Mouse (Mus musculus) limb, embryonic 12.5 days (tissue): ENCODE data around the gene Odf4. TPM values are rescaled to one million over a fixed set of nuclear protein-coding genes. Genes with fewer than 3 reads are reported as not detected.
"Not testable (repeated sequence)": the region's sequence is repeated elsewhere in the genome, so short reads cannot be mapped to it uniquely, and the experiment has no call there.

ENCODE experiments used
- ATAC-seq: fragments of 200-750 bp; cut with Nextera tagmentation; 2 replicates; pipeline ENCODE4 v1.8.0; 2017; ENCODE audit warnings: low read depth, moderate TSS enrichment; ENCODE audit not compliant: insufficient number of reproducible peaks, insufficient read depth, low FRiP score, low TSS enrichment
- H3K27ac ChIP-seq: fragments of 300-500 bp; sonication (generic); 2 replicates; pipeline ENCODE4 v1.5.1; 2016; ENCODE audit warnings: mild to moderate bottlenecking, moderate library complexity
- H3K27me3 ChIP-seq: fragments of 300-500 bp; sonication (generic); 2 replicates; pipeline ENCODE4 v1.6.1; 2016; ENCODE audit warnings: mild to moderate bottlenecking, moderate library complexity
- H3K36me3 ChIP-seq: fragments of 300-500 bp; sonication (generic); 2 replicates; pipeline ENCODE4 v1.6.1; 2016; ENCODE audit warnings: mild to moderate bottlenecking, moderate library complexity
- H3K4me1 ChIP-seq: fragments of 300-500 bp; sonication (generic); replicated peaks from 2 replicates; pipeline ENCODE4 v1.6.1; 2016
- H3K4me2 ChIP-seq: fragments of 300-500 bp; sonication (generic); 2 replicates; pipeline ENCODE4 v1.6.1; 2016; ENCODE audit warnings: mild to moderate bottlenecking, moderate library complexity
- H3K4me3 ChIP-seq: fragments of 300-500 bp; sonication (generic); replicated peaks from 2 replicates; pipeline ENCODE4 v1.5.1; 2016; ENCODE audit warnings: mild to moderate bottlenecking
- H3K9ac ChIP-seq: fragments of 300-500 bp; sonication (generic); replicated peaks from 2 replicates; pipeline ENCODE4 v1.6.1; 2016; ENCODE audit warnings: mild to moderate bottlenecking, moderate library complexity
- H3K9me3 ChIP-seq: fragments of 300-500 bp; sonication (generic); 2 replicates; pipeline ENCODE4 v1.6.1; 2016; ENCODE audit warnings: mild to moderate bottlenecking, moderate library complexity
- WGBS: fragments of 180-500 bp; shearing (Covaris S2); methylation state at CpG from one replicate; pipeline ENCODE4 v1.1.7; 2016; 5-methylcytosine and 5-hydroxymethylcytosine counted together
- polyA plus RNA-seq: library from polyadenylated mRNA; unstranded; fragments of >200 nt; fragmentation: Nextera tagmentation; extraction: Ambion mirVana; gene quantifications from 2 replicates; pipeline ENCODE4 v1.2.1, GENCODE M21; 2016

Gene Odf4
- polyA plus RNA-seq, 1 experiment from 2014 or later = not detected

DNA sequence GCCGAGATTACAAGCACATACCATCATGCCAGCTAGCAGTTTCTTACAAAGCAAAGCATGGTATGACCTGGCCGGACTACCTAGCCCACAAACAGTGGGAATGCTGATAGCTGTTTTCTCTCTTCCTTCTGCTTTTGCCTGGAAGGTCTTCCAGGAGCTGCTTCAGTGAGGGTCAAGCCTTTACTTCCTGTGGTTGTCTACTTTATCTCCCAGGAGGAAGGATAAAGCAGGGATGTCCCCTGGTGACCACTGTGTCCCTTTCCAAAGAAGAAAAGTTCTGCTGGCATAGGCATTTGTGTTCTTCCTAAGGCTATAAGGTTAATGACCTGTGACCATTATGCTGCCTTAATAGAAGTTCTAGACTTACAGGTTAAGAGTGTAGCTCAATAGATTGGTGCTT is 36.5 kb upstream of the Odf4 start:
- Histone ChIP-seq H3K9ac (no peak overlapping the region), H3K4me1 (peaks cover 10% of the 10 kb centered on the region), H3K36me3 (no peaks in the 10 kb centered on the region), H3K27ac (no peak overlapping the region), H3K4me3 (no peak overlapping the region), H3K9me3 (no peaks in the 10 kb centered on the region), H3K4me2 (no peak overlapping the region), H3K27me3 (no peaks in the 10 kb centered on the region)
- no peak for ATAC-seq
- WGBS = 82% methylated on average over 2 of the region's 2 CpGs

DNA sequence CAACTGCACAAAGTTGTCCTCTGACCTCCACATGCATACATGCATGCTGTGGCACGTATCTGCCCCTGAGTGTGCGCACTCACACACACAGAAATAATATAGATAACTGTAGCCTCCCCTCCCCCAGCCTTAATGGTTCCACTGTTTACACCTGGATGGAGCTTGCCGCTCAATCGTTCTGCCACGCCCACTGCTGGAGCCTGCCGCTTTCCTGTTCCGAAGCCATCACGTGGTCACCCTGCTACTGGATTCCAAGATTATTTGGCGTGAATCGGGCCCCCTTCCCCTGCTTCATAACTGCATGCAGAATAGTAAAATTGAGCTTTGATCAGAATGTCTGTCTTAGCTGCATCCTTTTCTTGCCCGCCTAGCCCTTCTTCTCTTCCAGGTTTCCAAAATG is 35.3 kb upstream of the Odf4 start:
- H3K4me3 ChIP-seq, ATAC-seq, H3K9me3 ChIP-seq, H3K27ac ChIP-seq, H3K27me3 ChIP-seq, H3K4me1 ChIP-seq, H3K9ac ChIP-seq, H3K36me3 ChIP-seq: not testable (repeated sequence)
- 18% methylated on average over 11 of the region's 11 CpGs for WGBS
- 0 out of 2 replicates have a peak overlapping the region, but pooled peaks have one; percentile 6 for H3K4me2 ChIP-seq

DNA sequence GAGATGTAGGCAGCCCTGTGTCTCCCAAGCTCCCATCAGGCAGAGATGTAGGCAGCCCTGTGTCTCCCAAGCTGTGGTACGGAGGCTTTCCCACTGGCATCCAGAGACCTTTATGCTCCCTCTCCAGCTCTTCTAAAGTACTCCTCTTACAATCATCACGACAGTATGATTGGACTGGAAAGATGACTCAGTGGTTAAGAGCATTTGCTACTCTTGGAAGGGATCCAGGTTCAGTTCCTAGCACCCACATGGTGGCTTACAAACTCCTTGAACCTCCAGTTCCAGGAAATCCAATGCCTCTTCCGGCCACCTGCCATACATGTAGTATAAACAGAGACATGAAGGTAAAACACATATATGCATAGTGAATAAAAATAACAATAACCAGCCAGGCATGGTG is 34.7 kb upstream of the Odf4 start:
- Histone ChIP-seq H3K4me1 (peaks cover 8% of the 10 kb centered on the region), H3K9ac (no peak overlapping the region), H3K27me3 (peaks cover 6% of the 10 kb centered on the region; the same call in 1 of the 2 replicates), H3K4me3 (no peak overlapping the region), H3K36me3 (no peaks in the 10 kb centered on the region), H3K4me2 (no peak overlapping the region), H3K9me3 (no peaks in the 10 kb centered on the region), H3K27ac (no peak overlapping the region)
- 78% methylated on average over 3 of the region's 3 CpGs for WGBS
- ATAC-seq = no peak

DNA sequence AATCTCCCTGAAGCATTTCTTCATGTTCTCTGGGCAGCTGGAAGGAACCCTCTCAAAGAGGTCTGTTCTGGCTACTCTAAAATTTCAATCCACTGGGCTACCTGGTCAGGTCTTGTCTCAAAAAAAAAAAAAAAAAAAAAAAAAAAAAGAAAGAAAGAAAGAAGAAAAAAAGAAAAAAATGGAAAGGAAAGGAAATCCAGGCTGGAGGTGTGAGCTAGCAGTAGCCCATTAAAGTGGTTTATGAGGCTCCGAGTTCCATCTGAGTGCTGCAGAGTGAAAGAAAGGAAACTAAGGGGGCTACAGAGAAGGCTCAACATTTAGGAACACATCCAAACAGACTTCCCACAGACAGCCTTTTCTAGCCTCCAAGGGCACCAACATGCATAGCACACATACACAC is 31.1 kb upstream of the Odf4 start:
- Histone ChIP-seq H3K4me1 (peaks cover 22% of the 10 kb centered on the region), H3K9me3 (no peaks in the 10 kb centered on the region), H3K36me3 (no peaks in the 10 kb centered on the region), H3K27me3 (peaks cover 42% of the 10 kb centered on the region), H3K4me3 (no peak overlapping the region), H3K4me2 (no peak overlapping the region), H3K9ac (no peak overlapping the region), H3K27ac (no peak overlapping the region)
- no peak for ATAC-seq
- WGBS = 41% methylated on average over 1 of the region's 1 CpGs

DNA sequence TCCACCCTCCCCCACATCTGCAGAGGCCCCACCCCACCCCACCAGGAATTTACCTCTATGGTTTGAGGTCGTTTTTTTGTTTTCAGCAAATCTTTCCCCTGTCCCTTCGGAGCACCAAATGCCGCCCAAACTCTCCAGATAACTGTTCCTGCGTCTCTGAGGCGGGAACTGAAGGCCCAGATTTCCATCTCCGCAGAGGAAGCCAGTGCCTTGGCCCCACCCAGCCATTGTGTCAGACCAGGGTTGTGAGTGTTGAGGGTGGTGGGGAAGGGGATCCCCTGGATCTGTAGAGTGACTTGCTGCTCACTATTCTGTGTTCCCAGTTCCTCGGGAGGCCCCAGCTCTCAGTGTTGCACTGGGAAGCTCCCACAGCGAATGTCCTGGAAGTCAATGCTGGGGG is 30.4 kb upstream of the Odf4 start, which contains the start of gene Arhgef15:
Arhgef15 (minus strand) TSS at position 173 of the 400 bp plus-strand sequence.
- Histone ChIP-seq H3K4me2 (peak within 1 kb of the TSS; percentile 27), H3K36me3 (no peaks in the 10 kb centered on the region), H3K9ac (peak within 1 kb of the TSS; percentile 37; the same call in 1 of the 2 replicates), H3K27ac (no peak within 1 kb of the TSS), H3K27me3 (peaks cover 48% of the 10 kb centered on the region), H3K4me1 (peaks cover 22% of the 10 kb centered on the region), H3K4me3 (0 out of 2 replicates have a peak within 1 kb of the TSS, but pooled peaks have one; percentile 15), H3K9me3 (no peaks in the 10 kb centered on the region)
- 41% methylated on average over 8 of the region's 8 CpGs for WGBS
- ATAC-seq = no peak

DNA sequence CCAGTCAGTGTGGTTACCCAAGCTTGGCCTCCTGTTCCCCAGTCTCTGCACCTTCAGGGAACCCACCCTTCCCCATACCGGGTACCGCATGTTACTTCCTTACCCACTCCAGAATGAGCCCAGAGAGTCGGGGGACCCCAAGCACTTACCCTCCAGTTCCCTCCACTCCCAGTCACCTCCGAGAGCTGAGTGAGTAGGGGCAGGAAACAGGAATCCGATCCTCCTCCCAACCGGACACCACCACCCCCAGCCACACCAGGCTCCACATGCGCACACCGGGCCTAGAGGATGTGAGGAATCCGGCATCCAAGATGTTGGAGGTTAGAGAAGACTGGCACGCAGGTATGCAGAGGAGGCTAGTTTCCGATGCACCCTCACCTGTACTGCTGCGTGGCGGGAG is 29.8 kb upstream of the Odf4 start:
- WGBS = 29% methylated on average over 13 of the region's 13 CpGs
- peaks cover 53% of the 10 kb centered on the region for H3K27me3 ChIP-seq
- no peak for ATAC-seq
- 0 out of 2 replicates have a peak overlapping the region, but pooled peaks have one; percentile 15 for H3K4me3 ChIP-seq
- H3K4me2 ChIP-seq = peak overlapping the region; percentile 27
- peaks cover 22% of the 10 kb centered on the region for H3K4me1 ChIP-seq
- no peaks in the 10 kb centered on the region for H3K9me3 ChIP-seq
- peak overlapping the region; percentile 37; the same call in 1 of the 2 replicates for H3K9ac ChIP-seq
- H3K36me3 ChIP-seq = no peaks in the 10 kb centered on the region
- H3K27ac ChIP-seq = no peak overlapping the region

DNA sequence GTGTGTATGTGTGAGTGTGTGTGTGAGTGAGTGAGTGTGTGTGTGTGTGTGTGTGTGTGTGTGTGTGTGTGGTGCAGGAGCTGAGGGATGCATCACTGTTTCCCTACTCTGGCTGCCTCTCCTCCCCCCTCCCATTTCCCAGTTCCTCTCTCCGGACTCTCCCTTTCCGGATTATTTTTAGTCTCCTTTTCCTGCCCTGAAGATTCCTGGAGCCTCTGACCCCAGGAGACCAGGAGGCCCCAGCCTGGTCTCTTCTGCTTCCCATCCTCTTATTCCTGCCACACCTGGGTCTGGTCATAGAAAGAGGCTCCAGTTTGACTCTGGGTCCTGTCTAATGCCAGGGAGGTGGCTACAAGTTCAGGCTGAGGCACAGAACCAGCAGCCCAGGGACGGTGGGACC is 29.2 kb upstream of the Odf4 start:
- Histone ChIP-seq H3K4me2 (peak overlapping the region; percentile 27; the same call in 1 of the 2 replicates), H3K9ac (no peak overlapping the region), H3K27me3 (peaks cover 59% of the 10 kb centered on the region), H3K27ac (no peak overlapping the region), H3K9me3 (no peaks in the 10 kb centered on the region), H3K36me3 (no peaks in the 10 kb centered on the region), H3K4me1 (peaks cover 22% of the 10 kb centered on the region), H3K4me3 (0 out of 2 replicates have a peak overlapping the region, but pooled peaks have one; percentile 15)
- 60% methylated on average over 3 of the region's 3 CpGs for WGBS
- no peak for ATAC-seq

DNA sequence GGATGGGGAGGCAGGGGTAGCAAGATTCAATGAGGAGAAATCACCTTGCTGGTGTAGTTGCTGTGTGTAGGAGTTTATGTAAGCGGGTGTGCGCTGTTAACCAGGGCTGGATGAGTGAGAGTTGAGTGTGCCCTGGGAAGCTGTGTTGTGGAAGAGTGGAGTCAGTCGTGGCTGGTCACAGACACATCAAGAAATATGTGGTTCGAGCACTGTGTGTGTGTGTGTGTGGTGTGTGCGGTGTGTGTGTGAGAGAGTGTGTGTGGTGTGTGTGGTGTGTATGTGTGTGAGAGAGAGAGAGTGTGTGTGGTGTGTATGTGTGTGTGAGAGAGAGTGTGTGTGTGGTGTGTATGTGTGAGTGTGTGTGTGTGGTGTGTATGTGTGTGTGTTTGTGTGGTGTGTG is 28.6 kb upstream of the Odf4 start:
- Histone ChIP-seq H3K9ac (0 out of 2 replicates have a peak overlapping the region, but pooled peaks have one; percentile 58), H3K36me3 (no peaks in the 10 kb centered on the region), H3K27me3 (peaks cover 63% of the 10 kb centered on the region), H3K4me2 (peak overlapping the region; percentile 65), H3K4me3 (peak overlapping the region; percentile 38; the same call in 1 of the 2 replicates), H3K9me3 (no peaks in the 10 kb centered on the region), H3K4me1 (peaks cover 22% of the 10 kb centered on the region), H3K27ac (no peak overlapping the region)
- ATAC-seq = no peak
- WGBS = 72% methylated on average over 5 of the region's 5 CpGs

DNA sequence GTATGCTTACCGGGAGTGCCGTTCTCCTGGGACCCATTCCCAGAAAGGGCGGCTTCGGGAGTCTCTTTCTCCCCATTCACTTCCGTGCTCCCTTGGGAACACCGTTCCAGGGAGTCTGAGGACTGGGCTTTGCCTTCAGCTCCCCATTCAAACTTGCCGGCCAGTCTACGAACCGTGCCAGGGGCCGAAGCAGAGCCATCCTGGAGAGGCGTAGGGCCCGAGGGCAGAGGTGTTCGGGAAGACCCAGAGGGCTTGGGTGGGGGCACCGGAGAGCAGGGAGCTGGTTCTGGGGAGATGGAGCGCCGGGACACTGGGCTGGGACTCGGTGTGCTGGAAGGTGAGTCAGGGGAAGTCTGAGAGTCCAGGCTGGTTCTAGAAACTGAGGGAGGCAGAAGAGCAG is 27.5 kb upstream of the Odf4 start:
- Histone ChIP-seq H3K9me3 (no peaks in the 10 kb centered on the region), H3K36me3 (no peaks in the 10 kb centered on the region), H3K27me3 (peaks cover 68% of the 10 kb centered on the region), H3K4me2 (peak overlapping the region; percentile 65), H3K4me3 (peak overlapping the region; percentile 38), H3K4me1 (peaks cover 22% of the 10 kb centered on the region), H3K27ac (no peak overlapping the region), H3K9ac (peak overlapping the region; percentile 58)
- ATAC-seq = no peak
- 1% methylated on average over 17 of the region's 17 CpGs for WGBS

DNA sequence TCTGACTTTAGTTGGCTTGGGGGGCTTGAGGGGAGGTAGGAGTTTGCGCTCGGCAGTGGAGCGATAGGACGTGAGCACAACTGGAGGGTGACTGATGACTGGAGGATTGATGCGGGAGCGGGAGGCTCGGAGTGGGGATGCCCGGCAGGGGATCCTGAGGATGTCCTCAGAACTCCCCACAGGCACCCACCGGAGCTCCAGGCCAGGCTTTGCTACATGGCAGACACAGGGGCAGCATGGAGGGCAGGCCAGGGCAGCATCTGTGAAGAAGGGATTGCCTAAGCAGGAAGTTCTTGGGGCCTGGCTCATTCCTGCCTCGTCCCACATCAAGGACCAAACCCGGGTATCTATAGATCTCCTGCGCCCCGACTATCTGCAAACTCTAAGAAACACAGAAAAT is 27.0 kb upstream of the Odf4 start:
- H3K4me3 ChIP-seq = peak overlapping the region; percentile 38
- H3K27me3 ChIP-seq = peaks cover 71% of the 10 kb centered on the region
- H3K4me1 ChIP-seq = peaks cover 22% of the 10 kb centered on the region
- no peaks in the 10 kb centered on the region for H3K36me3 ChIP-seq
- peak overlapping the region; percentile 65 for H3K4me2 ChIP-seq
- WGBS = 9% methylated on average over 13 of the region's 13 CpGs
- ATAC-seq = no peak
- 0 out of 2 replicates have a peak overlapping the region, but pooled peaks have one; percentile 23 for H3K9ac ChIP-seq
- no peaks in the 10 kb centered on the region for H3K9me3 ChIP-seq
- H3K27ac ChIP-seq = no peak overlapping the region

DNA sequence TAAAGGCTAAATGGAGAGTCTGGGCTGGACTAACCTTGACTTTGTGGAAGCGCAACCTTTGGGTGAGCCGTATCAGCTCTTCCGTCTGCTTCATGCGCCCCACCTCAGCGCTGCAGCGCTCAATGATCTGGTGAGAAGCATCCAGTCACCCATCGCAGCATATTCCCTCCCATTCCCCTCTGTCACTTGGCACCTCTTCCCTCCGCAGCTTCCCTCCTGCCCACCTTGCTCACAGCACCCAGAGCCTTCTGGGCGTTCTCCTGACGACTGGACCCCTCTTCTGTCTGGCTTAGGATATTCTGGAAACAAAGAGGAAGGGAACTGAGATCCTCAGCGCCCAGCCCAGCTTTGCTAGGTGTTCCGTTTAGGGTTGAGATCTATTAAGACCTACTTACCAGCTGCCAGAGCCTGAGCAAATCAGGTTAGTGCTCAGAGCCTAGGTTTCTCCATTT is 20.7 kb upstream of the Odf4 start:
- H3K4me3 ChIP-seq = peak overlapping the region; percentile 19
- 8% methylated on average over 12 of the region's 12 CpGs for WGBS

More for the DNA sequence above, 20.7 kb upstream of the Odf4 start:
- H3K27ac ChIP-seq = no peak overlapping the region
- no peaks in the 10 kb centered on the region for H3K36me3 ChIP-seq
- H3K4me1 ChIP-seq = 0 out of 2 replicates have a peak, but pooled peaks cover 6% of the 10 kb centered on the region
- H3K4me2 ChIP-seq = peak overlapping the region; percentile 43
- ATAC-seq = no peak
- peaks cover 55% of the 10 kb centered on the region for H3K27me3 ChIP-seq
- no peaks in the 10 kb centered on the region for H3K9me3 ChIP-seq
- no peak overlapping the region; the same call in 1 of the 2 replicates for H3K9ac ChIP-seq
